Mouse (Mus musculus) lung, adult 18-20 months (tissue): Measurements from ENCODE around the gene Nt5e.

ENCODE experiments used
- DNase-seq, 2 experiments: peaks; one replicate each; pipeline ENCODE4 v3.0.0; 2022; ENCODE audit warnings: mixed read lengths in 2 of 2

Nt5e gene

DNA sequence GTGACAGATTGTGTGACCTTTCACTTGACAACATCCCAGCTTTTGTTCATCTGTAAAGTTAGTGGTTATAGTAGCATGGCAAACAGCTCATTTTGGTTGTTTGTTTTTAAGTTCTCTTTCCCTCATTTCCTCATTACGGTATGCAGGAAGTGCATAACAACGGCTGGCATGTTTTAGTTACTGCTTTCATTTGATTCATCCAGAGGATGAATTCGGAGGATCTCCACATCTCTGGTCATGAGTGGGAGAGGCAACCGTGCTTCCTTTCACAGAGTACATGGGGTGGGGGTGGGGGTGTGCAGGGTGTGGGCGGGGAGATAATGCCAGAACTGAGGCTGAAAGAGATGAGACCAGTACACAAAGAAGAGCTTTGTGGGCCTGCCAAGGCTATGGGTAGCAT, 19.9 kb downstream of the Nt5e start:
- DNase-seq = no peak

- no peak for DNase-seq
These were observed 21.6 kb downstream of the Nt5e start for GRCm38 (mm10) chr9:88348623-88349022.

DNA sequence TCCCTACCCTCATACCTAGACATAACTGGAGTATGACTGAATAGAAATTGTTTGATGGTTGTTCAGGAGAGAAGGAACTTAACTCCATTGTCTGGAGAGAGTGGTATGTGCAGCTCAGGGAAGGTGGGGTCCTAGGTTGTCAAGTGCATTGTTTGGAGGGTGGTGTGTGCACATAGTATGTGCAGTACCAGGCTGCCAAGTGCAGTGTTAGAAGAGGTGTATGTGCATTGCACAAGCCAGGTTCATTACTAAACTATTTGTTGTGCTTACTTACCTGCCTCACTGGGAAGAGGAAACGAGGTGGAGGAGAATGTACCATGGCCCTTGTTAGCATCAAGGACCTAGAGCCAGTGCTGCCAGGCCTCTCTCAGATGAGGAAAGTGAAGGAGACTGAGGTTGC, 23.3 kb downstream of the Nt5e start:
- peak; percentile 49 to 64 for DNase-seq

DNA sequence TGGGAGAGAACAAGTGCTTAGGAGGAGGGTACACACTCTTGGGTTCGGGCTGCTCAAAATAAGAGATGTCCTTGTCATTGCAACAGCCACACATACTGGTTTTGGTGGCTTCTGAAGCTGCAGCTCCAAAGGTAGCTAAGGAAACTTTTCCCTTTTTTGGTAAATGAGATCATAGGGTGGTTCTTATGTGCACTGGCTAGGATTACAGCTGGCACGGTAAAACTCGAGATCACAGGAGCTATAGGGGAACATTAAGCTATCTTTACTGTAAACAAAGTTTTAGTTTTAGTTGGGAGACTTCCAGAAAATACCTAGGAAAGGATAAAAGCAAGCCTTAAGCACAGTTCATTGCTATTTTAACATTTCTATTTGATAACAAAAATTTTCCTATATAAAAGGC, 24.2 kb downstream of the Nt5e start:
- DNase-seq = no peak

- no peak for DNase-seq
These were observed 25.7 kb downstream of the Nt5e start for GRCm38 (mm10) chr9:88352741-88353140.

- no peak for DNase-seq
These were observed 26.5 kb downstream of the Nt5e start for GRCm38 (mm10) chr9:88353459-88353858.

DNA sequence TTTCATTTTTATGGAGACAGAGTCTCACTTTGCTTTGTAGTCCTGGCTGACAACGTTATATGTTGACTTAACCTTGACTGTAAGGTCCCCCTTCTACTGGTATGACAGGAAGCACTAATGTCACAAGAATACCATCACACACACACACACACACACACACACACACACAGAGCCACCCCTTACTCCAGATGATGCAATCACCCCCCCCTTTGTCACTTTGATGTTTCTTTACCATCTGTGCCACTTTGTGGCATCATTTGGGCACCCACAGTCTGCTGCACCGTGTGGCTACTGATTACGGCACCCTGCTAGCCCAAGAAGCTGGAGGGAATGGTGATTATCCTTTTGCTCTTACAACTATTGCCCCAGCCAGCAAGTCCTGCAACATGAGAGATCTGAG, 30.2 kb downstream of the Nt5e start:
- no peak for DNase-seq

GRCm38 (mm10) chr9:88359140-88359539, 32.1 kb downstream of the Nt5e start:
- DNase-seq = no peak

GRCm38 (mm10) chr9:88361211-88361909, 34.4 kb downstream of the Nt5e start:
- DNase-seq = peak; percentile 51 to 62

GRCm38 (mm10) chr9:88362055-88362850, 35.3 kb downstream of the Nt5e start:
- no peak for DNase-seq

GRCm38 (mm10) chr9:88363102-88363501, 36.1 kb downstream of the Nt5e start:
- no peak for DNase-seq

GRCm38 (mm10) chr9:88366308-88366707, 39.3 kb downstream of the Nt5e start:
- no peak for DNase-seq

DNA sequence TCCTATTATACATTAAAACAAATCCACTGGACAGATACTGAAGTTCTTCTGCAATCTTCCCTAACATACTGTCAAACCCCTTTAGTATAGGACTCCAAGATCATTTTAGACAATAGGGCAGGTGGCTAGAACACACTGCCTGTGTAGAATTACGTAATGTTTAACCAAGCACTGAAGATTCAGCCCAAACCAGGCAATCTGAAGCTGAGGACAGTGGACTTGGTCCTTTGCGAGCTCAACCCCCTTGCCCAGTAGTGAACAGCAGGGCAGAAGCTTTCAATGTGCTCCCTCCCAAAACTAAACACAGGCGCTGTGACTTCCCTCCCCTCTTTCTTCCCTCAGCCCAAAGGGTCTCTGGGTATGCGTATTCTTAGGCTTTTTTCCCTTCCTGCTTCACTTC, 39.8 kb downstream of the Nt5e start:
- DNase-seq = no peak

DNA sequence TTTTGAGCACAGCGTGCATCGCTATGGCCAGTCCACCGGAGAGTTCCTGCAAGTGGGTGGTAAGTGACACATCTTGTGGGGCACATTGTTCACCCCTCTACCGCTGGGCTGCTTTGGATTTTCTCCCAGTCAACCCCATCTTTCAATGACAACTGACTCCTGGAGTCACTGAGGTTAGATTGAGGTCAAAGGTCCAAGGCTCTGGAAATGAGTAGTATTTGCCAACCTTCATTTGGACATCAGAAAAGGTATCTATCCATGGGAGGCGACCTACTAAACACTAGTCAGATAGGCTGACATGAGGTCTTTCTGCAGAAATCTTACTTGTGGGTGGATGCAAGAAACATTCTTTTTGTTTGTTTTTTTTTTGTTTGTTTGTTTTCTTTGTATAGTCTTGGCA, 40.3 kb downstream of the Nt5e start:
- no peak for DNase-seq

DNA sequence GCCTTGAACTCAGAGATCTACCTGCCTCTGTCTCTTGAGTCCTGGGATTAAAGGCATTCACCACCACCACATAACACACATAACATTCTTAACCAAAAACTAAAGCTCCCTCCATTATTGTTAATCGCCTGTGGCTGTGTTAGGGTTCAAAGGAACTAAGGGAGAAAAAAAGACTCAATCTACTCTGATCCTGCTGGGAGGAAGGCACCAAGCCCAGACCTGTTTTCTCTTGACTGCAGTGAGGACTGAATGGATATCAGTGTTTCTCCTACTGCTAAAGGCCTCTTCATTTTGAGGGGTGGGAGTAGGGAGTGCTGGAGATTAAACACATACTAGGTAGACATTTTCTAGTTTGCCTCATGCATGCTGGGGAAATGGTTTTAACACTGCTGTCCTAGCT, 40.8 kb downstream of the Nt5e start:
- no peak for DNase-seq

GRCm38 (mm10) chr9:88368476-88368875, 41.5 kb downstream of the Nt5e start:
- no peak for DNase-seq

DNA sequence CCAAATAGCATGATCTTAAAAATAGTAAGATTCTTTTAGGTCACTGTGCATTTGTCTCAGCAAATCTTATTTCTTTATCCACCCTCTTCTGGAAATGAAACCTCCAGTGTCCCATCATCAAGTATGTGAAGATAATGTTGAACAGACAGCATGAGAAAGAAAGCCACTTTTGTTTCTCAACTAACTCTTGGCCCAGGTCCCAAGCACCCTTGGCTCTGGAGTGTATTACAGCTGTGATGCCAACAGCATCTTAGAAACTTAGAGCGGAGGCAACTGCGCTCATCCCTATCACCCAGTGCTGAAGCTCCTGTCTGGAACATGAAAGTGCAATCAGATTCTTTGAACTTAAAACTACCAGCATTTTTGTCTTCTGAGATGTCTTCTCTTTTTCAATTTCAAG, 42.7 kb downstream of the Nt5e start:
- DNase-seq = no peak

DNA sequence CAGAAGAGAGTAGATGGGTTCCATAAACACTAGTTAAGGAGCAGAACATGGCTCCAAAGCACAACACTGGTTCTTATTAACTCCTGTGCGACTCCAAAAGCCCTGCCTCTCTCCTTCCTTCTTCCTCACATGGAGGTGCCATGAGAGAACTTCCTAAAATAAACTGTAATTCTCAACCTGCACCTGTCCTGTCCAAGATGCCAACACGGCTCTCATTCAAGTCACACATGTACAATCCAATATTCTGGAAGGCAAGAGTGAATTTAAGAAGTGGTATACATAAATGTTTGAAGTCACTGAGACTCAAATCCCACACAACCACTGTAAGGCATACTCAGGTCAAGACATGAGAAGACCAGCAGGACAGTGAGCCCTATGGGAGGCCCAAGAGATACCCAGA, 44.2 kb downstream of the Nt5e start:
- DNase-seq = no peak

GRCm38 (mm10) chr9:88373001-88373400, 46.0 kb downstream of the Nt5e start:
- DNase-seq = no peak

DNA sequence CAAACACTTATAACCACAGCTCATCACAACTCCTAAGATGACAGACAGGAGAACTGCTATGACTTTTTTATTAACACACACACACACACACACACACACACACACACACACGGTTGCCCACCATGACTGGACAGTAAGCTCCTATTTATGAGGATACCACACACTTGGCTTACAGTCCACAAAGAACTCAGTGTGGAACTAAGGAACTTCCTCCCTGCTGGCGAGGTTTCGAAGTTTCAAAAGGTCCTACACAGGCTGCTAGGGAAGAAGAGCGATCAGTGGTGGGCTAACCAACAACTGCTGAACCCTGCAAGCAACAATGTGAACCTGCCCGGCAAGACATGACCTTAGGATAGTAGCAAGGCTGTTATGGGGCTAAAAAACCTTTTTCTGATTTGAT, 50.5 kb downstream of the Nt5e start:
- no peak for DNase-seq

GRCm38 (mm10) chr9:88379057-88379456, 52.1 kb downstream of the Nt5e start:
- DNase-seq = no peak

DNA sequence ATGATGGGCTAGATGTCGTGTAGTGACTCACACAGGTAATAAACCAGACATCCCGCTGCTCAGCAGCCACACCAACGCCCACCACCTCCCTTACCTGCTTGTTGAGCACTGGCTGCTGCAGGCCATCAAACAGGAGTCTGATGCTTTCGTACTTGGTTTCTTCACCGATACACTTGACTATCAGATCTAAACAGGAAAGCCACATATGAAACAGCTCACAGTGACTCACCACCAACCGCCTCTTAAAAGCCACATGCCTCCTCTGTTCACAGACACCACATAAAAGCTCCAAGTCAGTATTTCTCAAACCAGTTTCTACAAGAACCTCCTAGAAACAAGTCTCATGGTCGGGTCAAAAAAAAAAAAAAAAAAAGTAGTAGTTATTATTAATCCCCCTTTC, 53.1 kb downstream of the Nt5e start:
- DNase-seq = no peak

GRCm38 (mm10) chr9:88380542-88380941, 53.5 kb downstream of the Nt5e start:
- DNase-seq = no peak

GRCm38 (mm10) chr9:88388826-88389225, 61.8 kb downstream of the Nt5e start:
- no peak for DNase-seq

- DNase-seq = no peak
These were observed 67.9 kb downstream of the Nt5e start for GRCm38 (mm10) chr9:88394852-88395251.
